In the genomic region with DNA sequence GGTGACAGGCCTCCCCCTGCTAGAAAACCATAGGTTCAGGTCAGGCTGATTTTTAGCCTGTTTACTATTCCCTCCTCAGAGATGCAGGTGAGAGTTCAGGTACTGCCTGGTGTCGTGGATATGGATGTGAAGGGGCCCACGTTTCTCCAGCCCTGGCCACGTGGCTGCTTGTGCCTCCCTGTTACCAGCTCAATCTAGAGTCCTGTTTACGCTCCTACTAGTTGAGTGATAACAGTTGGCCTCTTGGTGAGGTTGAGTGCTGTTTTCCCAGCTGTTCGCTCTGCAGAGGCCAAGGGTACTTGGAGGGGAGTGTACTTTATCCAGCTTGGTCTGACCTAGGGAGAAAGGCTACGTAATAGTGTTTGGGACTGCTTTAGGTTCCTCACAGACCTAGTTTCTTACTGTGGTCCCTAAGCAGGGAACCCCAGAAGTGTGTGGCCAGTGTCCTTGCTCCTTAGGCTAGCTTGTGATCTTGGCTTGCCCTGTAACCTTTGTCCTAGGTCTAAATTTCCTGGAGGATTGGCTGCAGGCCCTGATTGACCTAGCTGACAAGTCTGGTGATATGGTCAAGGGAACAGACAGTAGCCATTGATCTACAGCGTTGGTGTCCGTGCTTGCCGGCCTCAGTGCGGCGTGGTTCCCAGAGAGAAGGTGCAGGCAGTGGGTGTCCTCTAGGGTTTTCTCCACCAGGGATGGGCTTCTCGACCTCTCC, we compare ENCODE assay signal across 8 mouse cellular contexts. TPM values are rescaled to one million over a fixed set of nuclear protein-coding genes. Genes with fewer than 3 reads are reported as not detected.
DNase-seq lines count a peak whose midpoint lies in the region; ATAC-seq and TF ChIP-seq lines count a peak whose summit lies in the region.

No protein-coding gene starts in this region.

- peak overlapping the region; percentile 84 for H3K4me2 ChIP-seq in intestine, embryonic 14.5 days (ENCODE audit: low read length)
- peak overlapping the region; percentile 89 for H3K4me2 ChIP-seq in liver, embryonic 15.5 days
- peak overlapping the region; percentile 59 for H3K4me2 ChIP-seq in stomach, embryonic 14.5 days (replicated peaks; ENCODE audit: low read depth, low read length)

- no peak for ATAC-seq in intestine, embryonic 14.5 days (replicated peaks; ENCODE audit: low FRiP score, low TSS enrichment, low read depth)
- ATAC-seq in liver, embryonic 15.5 days (ENCODE audit: insufficient read depth): peak; percentile 23
- peak; percentile 14; the same call in 1 of the 2 replicates for ATAC-seq in stomach, embryonic 14.5 days (ENCODE audit: insufficient number of reproducible peaks, insufficient read depth, low FRiP score, low read depth)

- 0 out of 2 replicates have a peak, but pooled peaks cover 3% of the 10 kb centered on the region for H3K9me3 ChIP-seq in intestine, embryonic 14.5 days (ENCODE audit: control insufficient read depth, low read length)
- no peaks in the 10 kb centered on the region for H3K9me3 ChIP-seq in liver, embryonic 15.5 days (replicated peaks)
- H3K9me3 ChIP-seq in stomach, embryonic 14.5 days (ENCODE audit: control insufficient read depth, low read depth, low read length): no peaks in the 10 kb centered on the region

- no peaks in the 10 kb centered on the region for H3K36me3 ChIP-seq in intestine, embryonic 14.5 days (ENCODE audit: control insufficient read depth, insufficient read depth, low read length)
- H3K36me3 ChIP-seq in liver, embryonic 15.5 days (replicated peaks): no peaks in the 10 kb centered on the region
- H3K36me3 ChIP-seq in stomach, embryonic 14.5 days (ENCODE audit: control insufficient read depth, insufficient read depth, low read length): peaks cover 4% of the 10 kb centered on the region; the same call in 1 of the 2 replicates

- peak overlapping the region; percentile 84 for H3K9ac ChIP-seq in intestine, embryonic 14.5 days (ENCODE audit: low read length)
- peak overlapping the region; percentile 94 for H3K9ac ChIP-seq in liver, embryonic 15.5 days
- peak overlapping the region; percentile 79; the same call in 1 of the 2 replicates for H3K9ac ChIP-seq in stomach, embryonic 14.5 days (replicated peaks; ENCODE audit: low read depth, low read length)

- peak overlapping the region; percentile 67 for H3K4me3 ChIP-seq in layer of hippocampus, adult 2 months
- H3K4me3 ChIP-seq in embryonic fibroblast, embryonic 13.5 days (ENCODE audit: insufficient read depth, low read length): peak overlapping the region; percentile 85
- peak overlapping the region; percentile 80 for H3K4me3 ChIP-seq in intestine, embryonic 14.5 days (ENCODE audit: low read depth, low read length)
- peak overlapping the region; percentile 92 for H3K4me3 ChIP-seq in liver, embryonic 15.5 days (replicated peaks)
- H3K4me3 ChIP-seq in stomach, embryonic 14.5 days (ENCODE audit: low read depth, low read length): peak overlapping the region; percentile 80

- TF ChIP-seq CTCF in layer of hippocampus, adult 2 months (conservative IDR thresholded peaks at IDR 0.05): no peak
- no peak for TF ChIP-seq CTCF in embryonic fibroblast, embryonic 13.5 days (IDR thresholded peaks at IDR 0.05; ENCODE audit: borderline replicate concordance, insufficient read depth, low read length)

- no peak for TF ChIP-seq POLR2A in embryonic fibroblast, embryonic 13.5 days (IDR thresholded peaks at IDR 0.05; ENCODE audit: low read depth, low read length)

- no peak for DNase-seq in layer of hippocampus, adult 2 months (ENCODE audit: low spot score in 2 of 2)
- DNase-seq in layer of hippocampus, postnatal 10 days (ENCODE audit: low spot score in 2 of 2): no peak
- DNase-seq in intestine, embryonic 14.5 days (ENCODE audit: low spot score): peak; percentile 60
- no peak for DNase-seq in layer of hippocampus, adult 9-11 months
- no peak for DNase-seq in gastrocnemius, postnatal 14 days

- WGBS in intestine, embryonic 14.5 days: 52% methylated on average over 12 of the region's 12 CpGs
- 45% methylated on average over 12 of the region's 12 CpGs for WGBS in liver, embryonic 15.5 days (ENCODE audit: insufficient replicate concordance)
- WGBS in stomach, embryonic 14.5 days: 54% methylated on average over 12 of the region's 12 CpGs

- H3K27me3 ChIP-seq in intestine, embryonic 14.5 days (replicated peaks; ENCODE audit: control insufficient read depth, insufficient read depth, low read length): no peaks in the 10 kb centered on the region
- no peaks in the 10 kb centered on the region for H3K27me3 ChIP-seq in liver, embryonic 15.5 days
- no peaks in the 10 kb centered on the region for H3K27me3 ChIP-seq in stomach, embryonic 14.5 days (ENCODE audit: control insufficient read depth, insufficient read depth, low read length)

- intact Hi-C loops in gastrocnemius, postnatal 14 days (cut with DNase I; ENCODE audit: low total_unique reads): no loop called here

- peak overlapping the region; percentile 100 for H3K27ac ChIP-seq in layer of hippocampus, adult 2 months
- 0 out of 2 replicates have a peak overlapping the region, but pooled peaks have one; percentile 93 for H3K27ac ChIP-seq in embryonic fibroblast, embryonic 13.5 days (ENCODE audit: insufficient read depth, low read length)
- peak overlapping the region; percentile 96 for H3K27ac ChIP-seq in intestine, embryonic 14.5 days (ENCODE audit: low read depth)
- peak overlapping the region; percentile 99 for H3K27ac ChIP-seq in liver, embryonic 15.5 days (replicated peaks)
- peak overlapping the region; percentile 98 for H3K27ac ChIP-seq in stomach, embryonic 14.5 days (ENCODE audit: low read length)

- H3K4me1 ChIP-seq in embryonic fibroblast, embryonic 13.5 days (ENCODE audit: control insufficient read depth, insufficient read depth, low read length): peaks cover 5% of the 10 kb centered on the region; the same call in 1 of the 2 replicates
- peaks cover 32% of the 10 kb centered on the region for H3K4me1 ChIP-seq in intestine, embryonic 14.5 days (replicated peaks; ENCODE audit: control insufficient read depth, insufficient read depth, low read length)
- peaks cover 65% of the 10 kb centered on the region for H3K4me1 ChIP-seq in liver, embryonic 15.5 days (replicated peaks)
- H3K4me1 ChIP-seq in stomach, embryonic 14.5 days (ENCODE audit: control insufficient read depth, insufficient read depth, low read length): peaks cover 21% of the 10 kb centered on the region

RNA-seq across cellular contexts. Expression of a gene that starts 1.7 kb away (rescaled TPM):
- 10 to 100 TPM; 87.0 to 99.1 TPM for total RNA-seq in layer of hippocampus, adult 2 months (2021)
- 10 to 100 TPM; 92.7 to 94.8 TPM for total RNA-seq in layer of hippocampus, postnatal 10 days (2021)
- polyA plus RNA-seq in embryonic fibroblast, embryonic 13.5 days (2011; ENCODE audit: insufficient read length, low read depth, missing spikeins): 84.5 and 98.2 TPM in 2 replicates
- polyA plus RNA-seq in intestine, embryonic 14.5 days (2014; fragmentation: Nextera tagmentation; extraction: Ambion mirVana): 83.4 and 90.5 TPM in 2 replicates
- 26.4 and 28.3 TPM in 2 replicates for polyA plus RNA-seq in liver, embryonic 15.5 days (2015; fragmentation: Nextera tagmentation; extraction: Ambion mirVana)
- 88.8 and 91.5 TPM in 2 replicates for polyA plus RNA-seq in stomach, embryonic 14.5 days (2014; fragmentation: Nextera tagmentation; extraction: Ambion mirVana)
- 100 to 1,000 TPM; 109 to 114 TPM for total RNA-seq in gastrocnemius, postnatal 14 days (2021)

RNA-seq across cellular contexts. Expression of a gene that starts 40.1 kb away (rescaled TPM):
- 10 to 100 TPM; 25.5 to 25.6 TPM for total RNA-seq in layer of hippocampus, adult 2 months (2021)
- total RNA-seq in layer of hippocampus, postnatal 10 days (2021): 10 to 100 TPM; 21.4 to 26.2 TPM
- 12.6 and 14.0 TPM in 2 replicates for polyA plus RNA-seq in embryonic fibroblast, embryonic 13.5 days (2011; ENCODE audit: insufficient read length, low read depth, missing spikeins)
- polyA plus RNA-seq in intestine, embryonic 14.5 days (2014; fragmentation: Nextera tagmentation; extraction: Ambion mirVana): 20.8 and 23.6 TPM in 2 replicates
- polyA plus RNA-seq in liver, embryonic 15.5 days (2015; fragmentation: Nextera tagmentation; extraction: Ambion mirVana): 15.7 and 17.3 TPM in 2 replicates
- polyA plus RNA-seq in stomach, embryonic 14.5 days (2014; fragmentation: Nextera tagmentation; extraction: Ambion mirVana): 17.6 and 18.4 TPM in 2 replicates
- total RNA-seq in gastrocnemius, postnatal 14 days (2021): 100 to 1,000 TPM; 103 to 114 TPM

RNA-seq across cellular contexts. Expression of a gene that starts 40.1 kb away (rescaled TPM):
- total RNA-seq in layer of hippocampus, adult 2 months (2021): 100 to 1,000 TPM; 573 to 583 TPM
- total RNA-seq in layer of hippocampus, postnatal 10 days (2021): 100 to 1,000 TPM; 468 to 470 TPM
- 195 and 211 TPM in 2 replicates for polyA plus RNA-seq in embryonic fibroblast, embryonic 13.5 days (2011; ENCODE audit: insufficient read length, low read depth, missing spikeins)
- 58.5 and 66.6 TPM in 2 replicates for polyA plus RNA-seq in intestine, embryonic 14.5 days (2014; fragmentation: Nextera tagmentation; extraction: Ambion mirVana)
- 76.3 and 93.4 TPM in 2 replicates for polyA plus RNA-seq in liver, embryonic 15.5 days (2015; fragmentation: Nextera tagmentation; extraction: Ambion mirVana)
- 75.6 and 78.7 TPM in 2 replicates for polyA plus RNA-seq in stomach, embryonic 14.5 days (2014; fragmentation: Nextera tagmentation; extraction: Ambion mirVana)
- total RNA-seq in gastrocnemius, postnatal 14 days (2021): 10 to 100 TPM; 23.1 to 27.8 TPM
